Mouse (Mus musculus) cerebellum, postnatal 10 days (tissue): ENCODE measurements at regions not wholly inside any gene's neighbourhood (a gene's known extent, or its start where the extent isn't known, plus 50 kb on each side); places are given as distances from the start of the nearest gene placed in this dataset.
"Not testable (repeated sequence)": the region's sequence is repeated elsewhere in the genome, so short reads cannot be mapped to it uniquely, and the experiment has no call there.

ENCODE experiments used
- DNase-seq, 2 experiments: peaks; one replicate each; pipeline ENCODE4 v3.0.0; 2021; ENCODE audit warnings: mixed read lengths in 2 of 2

- peak; percentile 83 to 87 for DNase-seq
These were observed 536.4 kb upstream of the Ins1 start for GRCm38 (mm10) chr19:51727665-51728064.

DNA sequence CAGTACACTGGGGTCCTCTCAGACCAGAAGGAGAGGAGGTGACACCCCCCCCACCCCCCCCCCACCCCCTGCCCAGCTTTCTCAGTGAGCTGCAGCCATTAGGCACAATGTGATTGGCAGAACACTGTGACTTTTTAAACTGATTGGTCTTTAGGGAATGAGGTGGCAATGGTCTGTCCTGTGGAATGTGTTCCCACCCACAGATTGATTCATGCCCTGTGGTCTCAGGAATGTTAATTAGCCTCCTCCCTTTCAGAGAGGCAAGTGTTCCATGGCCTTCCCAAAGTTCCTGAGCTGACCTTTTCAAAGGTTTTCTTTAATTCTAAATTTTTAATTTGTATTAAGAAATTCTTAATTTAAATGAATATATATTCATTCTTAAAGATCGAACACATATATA is 524.0 kb upstream of the Ins1 start:
- no peak for DNase-seq

GRCm38 (mm10) chr19:51741026-51741425 is 523.1 kb upstream of the Ins1 start:
- no peak for DNase-seq

- DNase-seq = not testable (repeated sequence)
These were observed 521.9 kb upstream of the Ins1 start for GRCm38 (mm10) chr19:51742211-51742610.

- DNase-seq = no peak
These were observed 490.1 kb upstream of the Ins1 start for GRCm38 (mm10) chr19:51773819-51774579.
